Mouse (Mus musculus) spleen, adult 2 months (tissue): ENCODE measurements around the gene Ets1. TPM values are rescaled to one million over a fixed set of nuclear protein-coding genes. Genes with fewer than 3 reads are reported as not detected.
A peak's percentile ranks its signal among the peaks of the same experiment; 100 is the strongest.

ENCODE experiments used
- DNase-seq, 2 experiments: peaks; one replicate each; pipeline versions ENCODE4 v3.0.0 to v3.0.0-alpha.2; 2012 to 2021; ENCODE audit warnings: low spot score in 2 of 2, low read depth in 1 of 2
- H3K27ac ChIP-seq: fragments of 200-500 bp; 2 replicates; pipeline ENCODE4 v1.5.1; 2012; ENCODE audit warnings: low read length, inconsistent platforms; ENCODE audit not compliant: insufficient read depth
- H3K27me3 ChIP-seq: fragments of 200-500 bp; 2 replicates; pipeline ENCODE4 v1.6.1; 2012; ENCODE audit warnings: mild to moderate bottlenecking, moderate library complexity, low read length, inconsistent platforms; ENCODE audit not compliant: control insufficient read depth, insufficient read depth
- H3K36me3 ChIP-seq: fragments of 200-500 bp; 2 replicates; pipeline ENCODE4 v1.6.1; 2012; ENCODE audit warnings: mild to moderate bottlenecking, low read length, inconsistent platforms; ENCODE audit not compliant: control insufficient read depth, insufficient read depth
- H3K4me1 ChIP-seq: fragments of 200-500 bp; 2 replicates; pipeline ENCODE4 v1.6.1; 2011; ENCODE audit warnings: inconsistent platforms; ENCODE audit not compliant: control insufficient read depth, insufficient read depth, insufficient read length
- H3K4me3 ChIP-seq: fragments of 200-500 bp; 2 replicates; pipeline ENCODE4 v1.5.1; 2011; ENCODE audit warnings: mild to moderate bottlenecking, inconsistent platforms; ENCODE audit not compliant: insufficient read depth, insufficient read length; ENCODE audit errors: extremely low read depth
- CTCF ChIP-seq: fragments of 200-500 bp; IDR thresholded peaks from 2 replicates; pipeline ENCODE4 v1.5.1; 2011; ENCODE audit warnings: mild to moderate bottlenecking, inconsistent platforms; ENCODE audit not compliant: insufficient read depth, insufficient read length, insufficient replicate concordance; ENCODE audit errors: extremely low read depth
- POLR2A ChIP-seq: fragments of 200-500 bp; IDR thresholded peaks from 2 replicates; pipeline ENCODE4 v1.6.1; 2011; ENCODE audit warnings: low read depth, low read length, inconsistent platforms
- WGBS: fragments of 180-500 bp; shearing (Covaris S2); methylation state at CpG from one replicate; pipeline ENCODE4 v1.1.7; 2018; 5-methylcytosine and 5-hydroxymethylcytosine counted together
- polyA plus RNA-seq: library from polyadenylated mRNA; depleted of rRNA; stranded (reverse); fragments of >200 nt; gene quantifications from 2 replicates; pipeline ENCODE4 v1.2.3, GENCODE M21; 2012

Gene Ets1
- polyA plus RNA-seq, 1 experiment = 115 TPM

DNA sequence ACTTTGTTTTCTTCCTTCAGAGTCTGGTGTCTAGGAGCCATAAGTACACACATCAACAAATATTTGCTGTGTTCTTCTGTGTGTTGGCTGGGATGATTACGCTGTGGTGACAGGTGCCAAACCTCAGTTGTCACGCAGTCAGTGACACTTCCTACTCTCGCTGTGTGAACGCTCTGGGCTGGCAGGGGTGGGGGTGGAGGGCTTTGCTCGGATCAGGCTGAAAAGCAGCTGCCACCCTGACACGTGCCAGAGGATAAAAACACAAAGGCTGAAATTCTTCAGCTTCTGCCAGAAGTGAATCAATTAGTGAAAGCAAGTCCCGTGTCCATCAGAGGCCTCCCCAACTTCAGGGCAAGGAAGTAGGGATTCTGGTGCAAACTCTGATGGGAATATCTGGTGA, 20.0 kb upstream of the Ets1 start:
- TF ChIP-seq POLR2A (no peak; the same call in 1 of the 2 replicates), CTCF (no peak)
- DNase-seq = peak; percentile 63 to 88
- WGBS = 6% methylated on average over 7 of the region's 7 CpGs
- no peak overlapping the region for H3K4me3 ChIP-seq
- H3K36me3 ChIP-seq = no peaks in the 10 kb centered on the region
- H3K4me1 ChIP-seq = peaks cover 47% of the 10 kb centered on the region
- no peaks in the 10 kb centered on the region for H3K27me3 ChIP-seq
- peak overlapping the region; percentile 74 for H3K27ac ChIP-seq

- Histone ChIP-seq H3K27me3 (no peaks in the 10 kb centered on the region), H3K4me1 (peaks cover 40% of the 10 kb centered on the region), H3K27ac (peak overlapping the region; percentile 86), H3K4me3 (no peak overlapping the region), H3K36me3 (no peaks in the 10 kb centered on the region)
- no peak for DNase-seq
- WGBS = 73% methylated on average over 5 of the region's 5 CpGs
- TF ChIP-seq POLR2A (no peak), CTCF (no peak)
Measured at GRCm38 (mm10) chr9:32616516-32617429, 19.2 kb upstream of the Ets1 start.

- Histone ChIP-seq H3K27ac (peak overlapping the region; percentile 86), H3K4me1 (peaks cover 34% of the 10 kb centered on the region), H3K27me3 (no peaks in the 10 kb centered on the region), H3K36me3 (no peaks in the 10 kb centered on the region), H3K4me3 (no peak overlapping the region)
- 13% methylated on average over 5 of the region's 5 CpGs for WGBS
- peak; percentile 79 to 88 for DNase-seq
- TF ChIP-seq CTCF = no peak
- TF ChIP-seq POLR2A = no peak
Measured at GRCm38 (mm10) chr9:32617430-32617768, 18.6 kb upstream of the Ets1 start.

DNA sequence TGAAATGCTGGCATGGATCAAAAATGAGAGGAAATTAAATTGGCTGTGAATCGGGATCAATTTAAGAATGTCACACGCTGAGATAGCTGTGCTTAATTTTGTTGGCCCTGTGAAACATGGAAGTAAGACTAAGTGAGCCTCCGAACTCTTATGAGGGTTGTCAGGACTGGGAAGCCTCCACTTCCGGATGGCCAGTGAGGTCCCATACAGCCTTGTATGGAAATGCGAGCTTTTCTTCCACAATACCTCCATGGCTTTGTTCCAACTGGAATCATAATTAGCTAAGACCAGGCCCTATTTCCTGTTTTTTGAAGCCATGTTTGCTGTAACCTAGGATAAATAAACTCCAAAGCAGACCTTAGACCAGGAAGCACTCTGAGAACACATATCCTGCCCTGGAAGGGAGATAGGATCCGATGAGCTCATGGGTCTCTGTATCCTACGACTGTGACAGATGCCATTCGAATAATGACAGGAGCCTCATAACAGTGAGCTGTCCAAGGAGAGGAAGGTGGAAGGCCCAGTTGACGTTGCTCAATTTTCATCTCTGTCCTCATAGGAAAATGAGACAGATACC, 17.4 kb upstream of the Ets1 start:
- H3K27me3 ChIP-seq = no peaks in the 10 kb centered on the region
- no peak overlapping the region for H3K27ac ChIP-seq
- no peak for TF ChIP-seq CTCF
- no peak for TF ChIP-seq POLR2A
- H3K4me3 ChIP-seq = no peak overlapping the region
- 93% methylated on average over 9 of the region's 9 CpGs for WGBS
- no peak for DNase-seq
- peaks cover 29% of the 10 kb centered on the region for H3K4me1 ChIP-seq
- H3K36me3 ChIP-seq = no peaks in the 10 kb centered on the region

- Histone ChIP-seq H3K27me3 (no peaks in the 10 kb centered on the region), H3K4me1 (peaks cover 23% of the 10 kb centered on the region), H3K36me3 (no peaks in the 10 kb centered on the region), H3K27ac (no peak overlapping the region), H3K4me3 (no peak overlapping the region)
- TF ChIP-seq CTCF (no peak), POLR2A (no peak)
- 94% methylated on average over 6 of the region's 6 CpGs for whole genome bisulfite sequencing
- no peak for DNase-seq
Measured at GRCm38 (mm10) chr9:32619661-32620060, 16.4 kb upstream of the Ets1 start.

GRCm38 (mm10) chr9:32620446-32620845, 15.6 kb upstream of the Ets1 start:
- Histone ChIP-seq H3K36me3 (no peaks in the 10 kb centered on the region), H3K4me1 (peaks cover 16% of the 10 kb centered on the region), H3K27me3 (no peaks in the 10 kb centered on the region), H3K27ac (no peak overlapping the region), H3K4me3 (no peak overlapping the region)
- TF ChIP-seq POLR2A (no peak), CTCF (no peak)
- DNase-seq = no peak
- WGBS = 69% methylated on average over 3 of the region's 3 CpGs
